Mouse (Mus musculus) right cerebral cortex, postnatal 36 days (tissue): ENCODE results near the gene Snrpa.

Experiments used
- DNase-seq, 2 experiments: peaks; one replicate each; pipeline ENCODE4 v3.0.0; 2022; ENCODE audit warnings: low spot score in 2 of 2, mixed read lengths in 1 of 2

Snrpa gene

GRCm38 (mm10) chr7:27198779-27199178, 2.7 kb upstream of the Snrpa start:
- DNase-seq, result no peak

GRCm38 (mm10) chr7:27198355-27198754, 2.3 kb upstream of the Snrpa start:
- DNase-seq, result no peak

- no peak for DNase-seq
Observed at GRCm38 (mm10) chr7:27197634-27198033, 1.6 kb upstream of the Snrpa start.

GRCm38 (mm10) chr7:27197136-27197535, 1.1 kb upstream of the Snrpa start:
- DNase-seq, result no peak

- DNase-seq, result no peak
Observed at GRCm38 (mm10) chr7:27193731-27194130, 2.3 kb downstream of the Snrpa start.

- DNase-seq, result no peak
Observed at GRCm38 (mm10) chr7:27192434-27192833, 3.6 kb downstream of the Snrpa start.

GRCm38 (mm10) chr7:27189271-27189931, 6.7 kb downstream of the Snrpa start:
- no peak for DNase-seq

- no peak for DNase-seq
Observed at GRCm38 (mm10) chr7:27185986-27186385, 10.1 kb downstream of the Snrpa start.

GRCm38 (mm10) chr7:27184964-27185363, 11.1 kb downstream of the Snrpa start:
- DNase-seq, result no peak

GRCm38 (mm10) chr7:27182498-27182897, 13.6 kb downstream of the Snrpa start:
- DNase-seq, result no peak

- no peak for DNase-seq
Observed at GRCm38 (mm10) chr7:27180837-27181695, 15.0 kb downstream of the Snrpa start, which contains the start of the genes Gm21983 and Mia. TSS of gene Gm21983 (minus strand) at chr7:27181086. TSS of gene Mia (minus strand) at chr7:27181157.

GRCm38 (mm10) chr7:27180036-27180435, 16.0 kb downstream of the Snrpa start:
- no peak for DNase-seq

GRCm38 (mm10) chr7:27179217-27179918, 16.7 kb downstream of the Snrpa start:
- DNase-seq, result no peak

- peak; percentile 99 to 100 for DNase-seq
Observed at GRCm38 (mm10) chr7:27178324-27179216, 17.5 kb downstream of the Snrpa start, which contains the start of gene Rab4b. TSS of gene Rab4b (minus strand) at chr7:27178896.

- no peak for DNase-seq
Observed at GRCm38 (mm10) chr7:27177942-27178323, 18.1 kb downstream of the Snrpa start.

- DNase-seq, result no peak
Observed at GRCm38 (mm10) chr7:27174896-27175295, 21.2 kb downstream of the Snrpa start.

- DNase-seq, result no peak
Observed at GRCm38 (mm10) chr7:27174496-27174895, 21.6 kb downstream of the Snrpa start.

- DNase-seq, result no peak
Observed at GRCm38 (mm10) chr7:27170981-27171380, 25.1 kb downstream of the Snrpa start.

GRCm38 (mm10) chr7:27168371-27168770, 27.7 kb downstream of the Snrpa start:
- DNase-seq, result no peak

GRCm38 (mm10) chr7:27167475-27168094, 28.5 kb downstream of the Snrpa start:
- DNase-seq, result no peak
